Mouse (Mus musculus): Measurements from ENCODE around the gene Mpzl2. TPM values are rescaled to one million over a fixed set of nuclear protein-coding genes. Genes with fewer than 3 reads are reported as not detected.

Gene Mpzl2
- polyA plus RNA-seq, 1 experiment from 2014 or later, result 38.1 TPM

DNA sequence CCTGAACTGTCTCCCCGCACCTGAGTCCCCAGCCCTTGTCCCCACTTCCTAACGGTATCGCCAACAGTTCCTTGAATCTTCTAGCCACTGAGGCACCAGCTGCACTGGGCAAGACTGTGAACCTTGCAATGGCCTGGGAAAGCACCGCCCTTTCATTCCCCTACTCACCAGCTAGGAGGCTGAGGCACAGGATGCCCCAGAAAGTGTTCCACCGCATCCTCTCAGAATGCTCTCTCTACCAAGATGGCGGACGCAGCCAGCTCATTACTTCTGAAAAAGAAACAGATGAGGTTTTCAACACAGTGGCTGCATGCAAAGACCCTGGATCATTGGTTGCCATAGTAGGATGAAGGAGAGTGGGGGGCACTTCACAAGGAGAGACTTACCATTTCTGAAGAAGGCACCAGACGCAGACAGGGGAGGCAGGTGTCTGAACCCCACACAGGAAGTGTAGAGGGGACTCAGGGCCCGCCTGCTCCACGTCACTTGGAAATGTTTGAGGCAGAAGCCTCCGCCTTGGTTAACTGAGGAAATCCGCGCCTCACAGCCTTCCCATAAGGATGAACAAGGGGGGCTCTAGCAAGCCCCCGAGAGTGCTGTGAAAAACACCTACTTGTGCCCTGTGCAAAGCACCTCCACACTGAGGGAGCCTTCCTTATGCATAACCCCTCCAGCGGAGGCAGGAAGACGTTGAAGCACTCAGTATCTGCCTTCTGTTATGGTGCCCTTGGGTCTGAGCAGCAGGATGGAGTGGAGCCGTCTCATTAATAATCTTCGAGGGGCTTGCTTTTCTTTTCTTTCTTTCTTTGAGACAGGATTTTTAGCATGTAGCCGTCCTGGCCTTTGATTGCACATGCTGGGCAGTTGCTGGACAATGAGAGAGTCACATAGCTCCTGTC lies 30.2 kb upstream of the Mpzl2 start, which contains the start of gene Cd3e:
Gene Cd3e, minus strand, starts transcription at position 448 of the 899 bp plus-strand sequence.
- DNase-seq (ENCODE audit: low spot score), result no peak
- Histone ChIP-seq H3K4me1 (replicated peaks; ENCODE audit: control insufficient read depth, insufficient read depth) (no peaks in the 10 kb centered on the region), H3K27ac (replicated peaks) (no peak within 1 kb of the TSS), H3K4me3 (ENCODE audit: low read depth, low read length) (no peak within 1 kb of the TSS), H3K27me3 (ENCODE audit: control insufficient read depth, insufficient read depth, low read length) (no peaks in the 10 kb centered on the region), H3K36me3 (ENCODE audit: control insufficient read depth, insufficient read depth, low read length) (no peaks in the 10 kb centered on the region), H3K9me3 (ENCODE audit: control insufficient read depth, low read length) (no peaks in the 10 kb centered on the region), H3K9ac (ENCODE audit: low read length) (no peak within 1 kb of the TSS), H3K4me2 (replicated peaks; ENCODE audit: low read depth) (no peak within 1 kb of the TSS)
- TF ChIP-seq CTCF (IDR thresholded peaks at IDR 0.05; ENCODE audit: low read depth) (no peak), EP300 (optimal IDR thresholded peaks at IDR 0.05) (no peak)
- ATAC-seq (ENCODE audit: low FRiP score, low TSS enrichment), result no peak
- WGBS, result 85% methylated on average over 19 of the region's 19 CpGs

DNA sequence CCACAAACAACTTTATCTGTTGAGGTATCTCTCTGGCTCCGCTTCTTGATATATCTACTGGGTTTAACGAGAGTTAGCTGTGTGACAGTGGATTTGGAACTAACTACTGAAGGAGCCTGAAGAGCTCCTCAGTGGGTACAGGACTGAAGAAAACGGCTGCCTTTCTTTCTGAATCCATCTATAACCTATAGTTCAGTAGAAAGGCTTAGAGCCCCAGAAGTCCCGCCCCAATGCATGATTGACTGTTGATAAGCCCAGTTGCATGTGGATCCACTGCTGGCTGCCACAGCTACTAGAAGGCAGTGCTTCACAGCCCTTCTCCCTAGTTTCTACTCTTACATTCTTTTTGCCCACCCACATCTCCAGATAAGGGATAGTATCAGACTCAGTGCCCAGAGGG lies 29.1 kb upstream of the Mpzl2 start:
- no peak overlapping the region for H3K27ac ChIP-seq (replicated peaks)
- no peaks in the 10 kb centered on the region for H3K9me3 ChIP-seq (ENCODE audit: control insufficient read depth, low read length)
- DNase-seq (ENCODE audit: low spot score) (no peak), ATAC-seq (ENCODE audit: low FRiP score, low TSS enrichment) (no peak)
- H3K4me3 ChIP-seq (ENCODE audit: low read depth, low read length), result no peak overlapping the region
- H3K9ac ChIP-seq (ENCODE audit: low read length), result no peak overlapping the region
- H3K27me3 ChIP-seq (ENCODE audit: control insufficient read depth, insufficient read depth, low read length), result no peaks in the 10 kb centered on the region
- no peak overlapping the region for H3K4me2 ChIP-seq (replicated peaks; ENCODE audit: low read depth)
- no peaks in the 10 kb centered on the region for H3K4me1 ChIP-seq (replicated peaks; ENCODE audit: control insufficient read depth, insufficient read depth)
- WGBS, result 63% methylated on average over 4 of the region's 4 CpGs
- TF ChIP-seq EP300 (optimal IDR thresholded peaks at IDR 0.05), result no peak
- TF ChIP-seq CTCF (IDR thresholded peaks at IDR 0.05; ENCODE audit: low read depth), result no peak
- H3K36me3 ChIP-seq (ENCODE audit: control insufficient read depth, insufficient read depth, low read length), result no peaks in the 10 kb centered on the region

DNA sequence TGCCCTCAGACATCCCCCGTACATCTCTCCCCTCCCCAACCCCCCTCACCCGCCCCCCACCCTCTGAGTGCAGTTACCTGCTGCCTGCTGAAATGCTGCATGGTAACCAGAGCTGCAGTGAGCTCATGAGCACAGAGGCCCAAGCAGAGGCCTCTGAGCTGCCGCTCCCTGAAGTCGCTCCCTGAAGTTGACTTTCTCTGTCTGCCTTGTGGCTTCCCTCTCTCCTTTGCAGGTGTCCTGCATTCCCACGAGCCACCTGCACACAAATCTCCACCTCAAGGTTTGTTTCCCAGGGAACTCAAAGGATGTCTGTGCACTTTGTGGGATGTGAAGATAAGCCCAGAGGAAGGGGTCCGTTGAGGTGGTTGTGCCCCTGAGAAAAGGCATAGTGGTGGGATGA lies 28.3 kb upstream of the Mpzl2 start:
- Histone ChIP-seq H3K27ac (replicated peaks) (no peak overlapping the region), H3K4me2 (replicated peaks; ENCODE audit: low read depth) (no peak overlapping the region), H3K4me1 (replicated peaks; ENCODE audit: control insufficient read depth, insufficient read depth) (no peaks in the 10 kb centered on the region), H3K9ac (ENCODE audit: low read length) (no peak overlapping the region), H3K9me3 (ENCODE audit: control insufficient read depth, low read length) (no peaks in the 10 kb centered on the region), H3K27me3 (ENCODE audit: control insufficient read depth, insufficient read depth, low read length) (no peaks in the 10 kb centered on the region), H3K36me3 (ENCODE audit: control insufficient read depth, insufficient read depth, low read length) (no peaks in the 10 kb centered on the region), H3K4me3 (ENCODE audit: low read depth, low read length) (no peak overlapping the region)
- 40% methylated on average over 6 of the region's 6 CpGs for WGBS
- no peak for TF ChIP-seq EP300 (optimal IDR thresholded peaks at IDR 0.05)
- no peak for TF ChIP-seq CTCF (IDR thresholded peaks at IDR 0.05; ENCODE audit: low read depth)
- no peak for ATAC-seq (ENCODE audit: low FRiP score, low TSS enrichment)
- no peak for DNase-seq (ENCODE audit: low spot score)

DNA sequence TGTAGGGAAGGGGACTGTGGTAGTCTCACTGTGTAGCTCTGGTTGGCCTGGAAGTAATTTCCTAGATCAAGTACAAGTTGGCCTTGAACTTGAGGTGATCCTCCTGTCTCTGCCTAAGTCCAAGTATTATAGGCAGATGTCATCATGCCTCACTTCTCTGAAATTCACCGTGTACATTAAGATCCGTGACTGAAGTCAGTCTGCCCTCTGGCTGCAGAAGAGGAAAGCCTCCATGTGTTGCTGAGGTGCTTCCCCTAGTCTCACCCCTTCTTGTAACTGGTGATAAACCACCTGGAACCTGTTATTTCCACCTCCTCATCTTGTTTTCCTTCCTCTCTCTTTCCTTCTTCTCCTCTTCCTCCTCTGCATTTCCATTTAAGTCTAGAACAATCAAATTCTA lies 24.7 kb upstream of the Mpzl2 start:
- TF ChIP-seq CTCF (IDR thresholded peaks at IDR 0.05; ENCODE audit: low read depth) (peak; percentile 30; the same call in 1 of the 2 replicates), EP300 (optimal IDR thresholded peaks at IDR 0.05) (no peak)

DNA sequence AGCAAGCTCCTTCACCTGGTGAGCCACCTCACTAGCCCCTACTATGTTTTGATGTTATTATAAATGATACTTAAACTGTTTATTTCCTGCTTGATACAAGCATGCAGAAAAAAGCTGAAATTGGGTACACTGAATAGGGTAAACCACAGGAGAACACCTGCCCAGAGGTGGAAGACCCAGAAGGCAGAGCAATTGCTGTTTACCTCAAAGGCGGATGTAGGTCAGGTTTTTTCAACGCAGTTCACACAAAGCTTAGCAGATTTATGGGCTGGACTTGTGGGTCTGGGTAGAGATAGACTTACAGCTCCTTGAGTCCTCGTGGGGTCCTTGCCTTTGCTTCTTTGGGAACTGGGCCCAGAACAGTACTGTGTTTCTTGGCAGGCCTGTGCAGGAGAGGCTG lies 23.8 kb upstream of the Mpzl2 start:
- 55% methylated on average over 3 of the region's 3 CpGs for WGBS
- Histone ChIP-seq H3K36me3 (ENCODE audit: control insufficient read depth, insufficient read depth, low read length) (no peaks in the 10 kb centered on the region), H3K4me1 (replicated peaks; ENCODE audit: control insufficient read depth, insufficient read depth) (no peaks in the 10 kb centered on the region), H3K4me2 (replicated peaks; ENCODE audit: low read depth) (no peak overlapping the region), H3K27ac (replicated peaks) (no peak overlapping the region), H3K9me3 (ENCODE audit: control insufficient read depth, low read length) (no peaks in the 10 kb centered on the region), H3K4me3 (ENCODE audit: low read depth, low read length) (no peak overlapping the region), H3K27me3 (ENCODE audit: control insufficient read depth, insufficient read depth, low read length) (no peaks in the 10 kb centered on the region), H3K9ac (ENCODE audit: low read length) (no peak overlapping the region)
- no peak for DNase-seq (ENCODE audit: low spot score)
- no peak for ATAC-seq (ENCODE audit: low FRiP score, low TSS enrichment)
- no peak for TF ChIP-seq CTCF (IDR thresholded peaks at IDR 0.05; ENCODE audit: low read depth)
- TF ChIP-seq EP300 (optimal IDR thresholded peaks at IDR 0.05), result no peak

More for the DNA sequence above, 24.7 kb upstream of the Mpzl2 start:
- H3K9me3 ChIP-seq (ENCODE audit: control insufficient read depth, low read length), result no peaks in the 10 kb centered on the region
- WGBS, result 42% methylated on average over 2 of the region's 2 CpGs
- H3K4me2 ChIP-seq (replicated peaks; ENCODE audit: low read depth), result no peak overlapping the region
- no peak overlapping the region for H3K9ac ChIP-seq (ENCODE audit: low read length)
- DNase-seq (ENCODE audit: low spot score), result no peak
- no peaks in the 10 kb centered on the region for H3K27me3 ChIP-seq (ENCODE audit: control insufficient read depth, insufficient read depth, low read length)
- H3K36me3 ChIP-seq (ENCODE audit: control insufficient read depth, insufficient read depth, low read length), result no peaks in the 10 kb centered on the region
- H3K4me1 ChIP-seq (replicated peaks; ENCODE audit: control insufficient read depth, insufficient read depth), result no peaks in the 10 kb centered on the region
- H3K4me3 ChIP-seq (ENCODE audit: low read depth, low read length), result no peak overlapping the region
- no peak for ATAC-seq (ENCODE audit: low FRiP score, low TSS enrichment)
- no peak overlapping the region for H3K27ac ChIP-seq (replicated peaks)

DNA sequence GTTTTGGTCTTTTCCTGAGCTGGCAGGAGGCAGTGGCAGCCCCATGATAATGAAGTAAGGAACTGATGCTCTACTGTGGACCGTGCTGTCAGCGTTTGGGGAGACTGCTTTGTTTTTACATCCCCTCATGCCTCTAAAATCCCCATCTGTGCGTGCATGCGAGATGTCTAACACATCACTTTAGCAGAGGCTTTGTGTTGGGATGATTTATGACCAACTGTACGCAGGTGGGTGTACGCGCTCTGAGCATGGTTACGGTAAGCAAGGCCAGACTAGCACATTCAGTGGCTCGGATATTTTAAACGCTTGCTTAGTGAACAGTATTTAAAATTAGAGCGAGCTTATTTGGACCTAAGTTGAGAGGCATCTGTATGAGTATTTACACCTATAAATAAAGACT lies 21.6 kb upstream of the Mpzl2 start:
- 59% methylated on average over 11 of the region's 11 CpGs for whole genome bisulfite sequencing
- ATAC-seq (ENCODE audit: low FRiP score, low TSS enrichment) (no peak), DNase-seq (ENCODE audit: low spot score) (no peak)
- no peaks in the 10 kb centered on the region for H3K27me3 ChIP-seq (ENCODE audit: control insufficient read depth, insufficient read depth, low read length)
- no peaks in the 10 kb centered on the region for H3K4me1 ChIP-seq (replicated peaks; ENCODE audit: control insufficient read depth, insufficient read depth)
- H3K36me3 ChIP-seq (ENCODE audit: control insufficient read depth, insufficient read depth, low read length), result no peaks in the 10 kb centered on the region
- no peak overlapping the region for H3K9ac ChIP-seq (ENCODE audit: low read length)
- no peak overlapping the region for H3K4me3 ChIP-seq (ENCODE audit: low read depth, low read length)
- no peaks in the 10 kb centered on the region for H3K9me3 ChIP-seq (ENCODE audit: control insufficient read depth, low read length)
- no peak overlapping the region for H3K27ac ChIP-seq (replicated peaks)
- TF ChIP-seq EP300 (optimal IDR thresholded peaks at IDR 0.05) (no peak), CTCF (IDR thresholded peaks at IDR 0.05; ENCODE audit: low read depth) (no peak)
- no peak overlapping the region for H3K4me2 ChIP-seq (replicated peaks; ENCODE audit: low read depth)
